Mouse (Mus musculus): Measurements from ENCODE around the gene Cbx8.

DNA sequence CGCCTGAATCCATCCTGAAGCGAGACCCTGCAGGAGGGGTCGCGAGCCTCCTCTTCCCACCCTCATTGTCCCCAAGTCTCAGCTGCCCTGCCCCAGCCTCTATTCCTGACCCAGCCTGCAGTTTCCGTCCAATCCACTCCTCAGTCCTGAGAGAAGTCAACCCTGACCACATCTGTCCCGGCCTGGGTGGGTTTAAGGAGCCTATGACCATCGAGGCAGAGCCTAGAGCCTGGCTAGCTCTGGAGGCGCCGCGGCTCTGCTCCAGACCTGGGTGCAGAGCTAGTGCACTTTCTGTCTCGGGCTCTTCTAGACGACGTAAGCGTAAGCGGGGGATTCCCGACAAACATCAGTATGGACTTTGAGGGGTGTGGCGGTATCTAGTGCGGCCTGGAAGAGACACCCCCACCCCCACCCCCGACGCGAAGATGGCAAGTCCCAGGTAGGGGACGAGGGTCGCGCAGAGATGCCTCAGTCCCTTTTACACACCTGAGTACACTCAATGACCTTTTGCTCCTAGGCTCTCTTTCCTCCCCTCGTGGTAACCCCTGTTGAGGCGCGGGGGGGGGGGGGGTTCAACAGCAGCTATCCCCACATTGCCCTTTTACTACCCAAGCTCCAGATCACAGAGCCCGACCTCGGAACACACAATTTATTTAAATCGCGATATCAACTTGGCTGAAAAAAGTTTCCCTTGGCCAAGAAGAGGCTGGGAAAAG, 1.1 kb upstream of the Cbx8 start:
- no peak for TF ChIP-seq GATA1 (IDR thresholded peaks at IDR 0.05; ENCODE audit: low read length)
- TF ChIP-seq TAL1 (IDR thresholded peaks at IDR 0.05; ENCODE audit: low read length): no peak
